Mouse (Mus musculus) c-Kit-positive CD71-positive TER-119-negative erythroid progenitor cells, embryonic 14.5 days (primary cell): ENCODE data around the gene Ap5b1.

Experiments
- DNase-seq: peaks from one replicate; pipeline ENCODE4 v3.0.0-alpha.2; 2013; ENCODE audit warnings: low read depth

Gene Ap5b1

GRCm38 (mm10) chr19:5567180-5567533 lies 668 bp upstream of the Ap5b1 start:
- no peak for DNase-seq

- peak; percentile 90 for DNase-seq
Observed at GRCm38 (mm10) chr19:5568470-5569140, 780 bp downstream of the Ap5b1 start.

GRCm38 (mm10) chr19:5569521-5569920 lies 1.7 kb downstream of the Ap5b1 start:
- no peak for DNase-seq

- DNase-seq: no peak
Observed at GRCm38 (mm10) chr19:5570353-5571246, 2.8 kb downstream of the Ap5b1 start.

GRCm38 (mm10) chr19:5571831-5572230 lies 4.0 kb downstream of the Ap5b1 start:
- no peak for DNase-seq

GRCm38 (mm10) chr19:5572331-5573125 lies 4.7 kb downstream of the Ap5b1 start:
- DNase-seq: no peak

- no peak for DNase-seq
Observed at GRCm38 (mm10) chr19:5575336-5575735, 7.5 kb downstream of the Ap5b1 start.

GRCm38 (mm10) chr19:5579971-5580370 lies 12.1 kb downstream of the Ap5b1 start:
- no peak for DNase-seq

GRCm38 (mm10) chr19:5580776-5581175 lies 13.0 kb downstream of the Ap5b1 start:
- no peak for DNase-seq

- DNase-seq: no peak
Observed at GRCm38 (mm10) chr19:5581995-5582394, 14.2 kb downstream of the Ap5b1 start.

GRCm38 (mm10) chr19:5589159-5589558 lies 21.3 kb downstream of the Ap5b1 start:
- no peak for DNase-seq

- DNase-seq: no peak
Observed at GRCm38 (mm10) chr19:5591888-5592287, 24.1 kb downstream of the Ap5b1 start.

GRCm38 (mm10) chr19:5599224-5599623 lies 31.4 kb downstream of the Ap5b1 start:
- no peak for DNase-seq

- peak; percentile 72 for DNase-seq
Observed at GRCm38 (mm10) chr19:5601752-5602541, 34.1 kb downstream of the Ap5b1 start, which contains the start of gene Rnaseh2c. Rnaseh2c (plus strand) TSS chr19:5601873.

GRCm38 (mm10) chr19:5603664-5604063 lies 35.8 kb downstream of the Ap5b1 start:
- no peak for DNase-seq

- DNase-seq: no peak
Observed at GRCm38 (mm10) chr19:5605126-5605525, 37.3 kb downstream of the Ap5b1 start.

GRCm38 (mm10) chr19:5606196-5606595 lies 38.4 kb downstream of the Ap5b1 start:
- DNase-seq: no peak

GRCm38 (mm10) chr19:5607705-5608410 lies 40.0 kb downstream of the Ap5b1 start:
- no peak for DNase-seq

GRCm38 (mm10) chr19:5608707-5609106 lies 40.9 kb downstream of the Ap5b1 start:
- no peak for DNase-seq

- no peak for DNase-seq
Observed at GRCm38 (mm10) chr19:5609171-5609546, 41.3 kb downstream of the Ap5b1 start.
